Mouse (Mus musculus) thymus, postnatal 14 days (tissue): Measurements from ENCODE around the gene Defb46.

ENCODE experiments used
- DNase-seq: peaks from one replicate; pipeline ENCODE4 v3.0.0; 2021

The Defb46 gene

DNA sequence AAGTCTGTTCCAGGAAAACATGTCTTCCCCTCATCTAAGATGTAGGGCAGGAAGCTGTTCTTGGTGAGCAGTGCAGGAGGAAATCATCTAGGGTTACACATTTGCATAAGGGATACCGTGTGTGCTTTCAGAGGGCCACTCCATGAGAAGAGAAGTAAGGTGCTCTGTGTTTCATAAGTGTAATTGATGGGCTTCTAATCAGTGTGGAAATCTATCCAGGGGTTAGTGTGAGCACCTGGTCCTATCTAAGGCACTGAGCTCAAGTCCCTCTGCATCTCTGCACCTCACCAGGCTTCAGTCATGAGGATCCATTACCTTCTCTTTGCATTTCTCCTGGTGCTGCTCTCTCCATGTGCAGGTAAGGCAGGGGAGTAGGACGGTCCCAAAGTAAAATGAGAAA, at the start of gene Defb46:
Gene Defb46, plus strand, starts transcription at position 301 of the 400 bp plus-strand sequence.
- no peak for DNase-seq

DNA sequence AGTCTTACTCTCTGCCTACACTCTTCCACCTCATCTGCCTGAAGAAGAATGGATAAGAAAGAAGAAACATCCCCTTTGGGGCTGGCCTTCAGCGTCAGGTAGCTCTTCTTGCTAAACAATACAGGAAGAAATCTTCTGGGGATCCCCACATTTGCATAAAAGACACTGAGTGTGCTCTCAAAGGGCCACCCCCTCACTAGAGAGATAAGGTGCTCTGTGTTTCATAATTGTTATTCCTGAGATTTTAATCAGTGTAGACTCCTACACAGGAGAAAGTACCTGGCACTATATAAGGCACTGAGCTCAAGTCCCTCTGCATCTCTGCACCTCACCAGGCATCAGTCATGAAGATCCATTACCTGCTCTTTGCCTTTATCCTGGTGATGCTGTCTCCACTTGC, 14.6 kb upstream of the Defb46 start, which contains the start of gene Defb6:
Gene Defb6, plus strand, starts transcription at position 318 of the 400 bp plus-strand sequence.
- DNase-seq: no peak

DNA sequence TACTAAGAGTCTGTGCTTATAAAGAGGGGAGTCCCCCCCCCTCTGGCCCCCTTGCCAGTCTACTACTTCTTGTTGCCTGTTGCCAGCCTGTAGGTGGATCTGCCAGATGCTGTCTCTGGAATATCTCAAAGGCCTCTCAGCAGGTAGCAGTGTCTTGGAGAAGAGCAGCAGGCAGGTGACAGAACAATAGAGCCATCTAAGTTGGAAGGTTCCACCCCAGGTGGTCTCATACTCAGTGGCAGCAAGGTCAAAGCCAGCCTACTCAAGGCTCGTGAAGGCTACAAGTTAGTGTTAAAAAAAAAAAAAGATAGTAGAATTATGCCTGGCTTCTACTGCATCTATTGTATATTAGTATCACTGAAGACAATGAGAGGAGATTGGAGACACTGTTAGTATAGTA, 1.6 kb upstream of the Defb46 start:
- DNase-seq: no peak

DNA sequence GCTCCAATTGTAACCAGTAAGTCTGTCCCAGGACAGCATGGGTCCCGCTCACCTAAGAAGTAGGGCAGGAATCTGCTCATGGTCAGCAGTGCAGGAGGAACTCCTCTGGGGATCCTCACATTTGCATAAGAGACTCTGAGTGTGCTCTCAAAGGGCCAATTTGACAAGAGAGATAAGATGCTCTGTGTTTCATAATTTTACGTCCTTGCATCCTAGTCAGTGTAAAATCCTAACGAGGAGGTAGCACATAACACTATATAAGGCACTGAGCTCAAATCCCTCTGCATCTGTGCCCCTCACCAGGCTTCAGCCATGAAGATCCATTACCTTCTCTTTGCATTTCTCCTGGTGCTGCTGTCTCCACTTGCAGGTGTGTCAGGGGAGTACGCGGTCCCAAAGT, 7.6 kb downstream of the Defb46 start, which contains the start of gene Defb5:
Gene Defb5, plus strand, starts transcription at position 301 of the 400 bp plus-strand sequence.
- no peak for DNase-seq

DNA sequence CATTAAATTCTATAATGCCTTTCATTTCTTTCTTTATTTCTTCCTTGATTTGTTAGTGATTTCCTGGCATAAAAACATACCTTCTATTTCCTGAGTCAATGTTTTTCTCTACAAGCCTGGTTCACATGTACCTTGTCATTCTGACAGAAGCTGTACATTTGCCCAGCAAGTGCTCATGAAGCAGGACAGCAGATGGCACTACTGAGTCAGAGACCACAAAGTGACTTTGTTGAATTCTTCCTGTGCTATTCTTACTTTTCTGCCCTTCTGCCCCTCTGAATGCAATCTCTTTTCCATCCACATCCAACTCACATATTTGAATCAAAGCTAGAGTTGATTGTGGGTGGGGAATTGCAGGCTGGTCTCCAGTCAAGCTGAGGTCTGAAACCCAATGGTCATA, 18.4 kb downstream of the Defb46 start:
- no peak for DNase-seq

DNA sequence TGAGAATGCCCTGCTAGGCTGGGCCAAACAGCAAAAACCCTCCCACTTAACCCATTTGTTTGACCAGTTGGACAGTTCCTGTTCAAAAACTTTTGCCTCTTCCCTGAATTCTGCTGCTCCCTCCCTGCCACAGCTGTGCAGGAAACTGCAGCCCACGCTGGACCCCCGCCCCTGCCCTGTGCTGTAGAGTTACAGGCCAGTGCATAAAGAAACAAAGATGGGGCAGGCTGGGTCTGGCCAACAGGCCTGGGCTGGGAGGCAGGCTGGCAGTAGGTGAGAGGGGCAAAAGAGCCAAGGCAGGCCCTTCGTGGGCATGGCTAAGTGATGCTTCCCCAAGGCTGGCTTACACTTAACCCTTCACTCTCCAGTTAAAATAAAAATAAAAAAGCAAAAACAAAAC, 20.0 kb downstream of the Defb46 start:
- no peak for DNase-seq
